Mouse (Mus musculus) layer of hippocampus, postnatal 10 days (tissue): ENCODE results near the gene Tmprss7. TPM values are rescaled to one million over a fixed set of nuclear protein-coding genes. Genes with fewer than 3 reads are reported as not detected.

ENCODE experiments used
- DNase-seq, 2 experiments: peaks; one replicate each; pipeline ENCODE4 v3.0.0; 2021; ENCODE audit warnings: low spot score in 2 of 2
- total RNA-seq, 2 experiments: library from RNA; stranded (reverse); gene quantifications; 2 replicates each; pipeline ENCODE4 v1.2.3; 2021

The Tmprss7 gene
- total RNA-seq, 2 experiments from 2014 or later, result 1.4 to 1.8 TPM

- DNase-seq, result no peak
These were observed 6.6 kb downstream of the Tmprss7 start for GRCm38 (mm10) chr16:45686833-45687232.

- DNase-seq, result no peak
These were observed 8.2 kb downstream of the Tmprss7 start for GRCm38 (mm10) chr16:45685295-45685694.

- peak; percentile 75 to 82 for DNase-seq
These were observed 8.6 kb downstream of the Tmprss7 start for GRCm38 (mm10) chr16:45684815-45685214.

- DNase-seq, result no peak
These were observed 17.0 kb downstream of the Tmprss7 start for GRCm38 (mm10) chr16:45676462-45676861.

- DNase-seq, result no peak
These were observed 23.5 kb downstream of the Tmprss7 start for GRCm38 (mm10) chr16:45670005-45670404.

- DNase-seq, result no peak
These were observed 25.3 kb downstream of the Tmprss7 start for GRCm38 (mm10) chr16:45668178-45668577.

- no peak for DNase-seq
These were observed 27.3 kb downstream of the Tmprss7 start for GRCm38 (mm10) chr16:45666136-45666535.

GRCm38 (mm10) chr16:45662381-45662780 lies 31.1 kb downstream of the Tmprss7 start:
- DNase-seq, result no peak

GRCm38 (mm10) chr16:45659596-45659995 lies 33.9 kb downstream of the Tmprss7 start:
- DNase-seq, result no peak

- DNase-seq, result no peak
These were observed 35.2 kb downstream of the Tmprss7 start for GRCm38 (mm10) chr16:45658248-45658647.

- DNase-seq, result no peak
These were observed 35.8 kb downstream of the Tmprss7 start for GRCm38 (mm10) chr16:45657574-45658159.

GRCm38 (mm10) chr16:45654465-45654864 lies 39.0 kb downstream of the Tmprss7 start:
- DNase-seq, result no peak

- DNase-seq, result no peak
These were observed 39.5 kb downstream of the Tmprss7 start, which contains the start of gene BC016579 for GRCm38 (mm10) chr16:45653934-45654332. Gene BC016579 (minus strand): TSS chr16:45654068.

GRCm38 (mm10) chr16:45653009-45653933 lies 40.2 kb downstream of the Tmprss7 start:
- no peak for DNase-seq

GRCm38 (mm10) chr16:45651497-45651896 lies 42.0 kb downstream of the Tmprss7 start:
- no peak for DNase-seq

GRCm38 (mm10) chr16:45644380-45644779 lies 49.1 kb downstream of the Tmprss7 start:
- no peak for DNase-seq

GRCm38 (mm10) chr16:45643944-45644343 lies 49.5 kb downstream of the Tmprss7 start:
- no peak for DNase-seq

GRCm38 (mm10) chr16:45641301-45641700 lies 52.2 kb downstream of the Tmprss7 start:
- no peak for DNase-seq

- DNase-seq, result no peak
These were observed 53.2 kb downstream of the Tmprss7 start for GRCm38 (mm10) chr16:45640070-45640762.

- DNase-seq, result no peak
These were observed 57.6 kb downstream of the Tmprss7 start for GRCm38 (mm10) chr16:45635826-45636225.

- no peak for DNase-seq
These were observed 61.0 kb downstream of the Tmprss7 start for GRCm38 (mm10) chr16:45632420-45632819.
